Mouse (Mus musculus): ENCODE results near the gene Armc9. TPM values are rescaled to one million over a fixed set of nuclear protein-coding genes. Genes with fewer than 3 reads are reported as not detected.

The Armc9 gene
- polyA plus RNA-seq, 1 experiment from 2014 or later: 40.8 TPM

- no peak overlapping the region for H3K9ac ChIP-seq (ENCODE audit: low read depth, low read length)
- H3K27me3 ChIP-seq (ENCODE audit: control insufficient read depth, insufficient read depth, low read depth, low read length): no peaks in the 10 kb centered on the region
- no peak overlapping the region for H3K27ac ChIP-seq (ENCODE audit: low read length)
- no peak overlapping the region for H3K4me3 ChIP-seq (ENCODE audit: low read depth, low read length)
- no peaks in the 10 kb centered on the region for H3K4me1 ChIP-seq (ENCODE audit: control insufficient read depth, insufficient read depth, low read length)
- H3K36me3 ChIP-seq (ENCODE audit: control insufficient read depth, insufficient read depth, low read length): peaks cover 68% of the 10 kb centered on the region
- no peak overlapping the region for H3K4me2 ChIP-seq (ENCODE audit: low read length)
- ATAC-seq: no peak
- no peaks in the 10 kb centered on the region for H3K9me3 ChIP-seq (replicated peaks; ENCODE audit: control insufficient read depth, low read length, poor library complexity, severe bottlenecking)
These were observed 46.7 kb downstream of the Armc9 start for GRCm38 (mm10) chr1:86201312-86201711.

GRCm38 (mm10) chr1:86202617-86203219, 48.1 kb downstream of the Armc9 start:
- Histone ChIP-seq H3K27ac (ENCODE audit: low read length) (no peak overlapping the region), H3K4me3 (ENCODE audit: low read depth, low read length) (no peak overlapping the region), H3K27me3 (ENCODE audit: control insufficient read depth, insufficient read depth, low read depth, low read length) (no peaks in the 10 kb centered on the region), H3K9ac (ENCODE audit: low read depth, low read length) (no peak overlapping the region), H3K4me1 (ENCODE audit: control insufficient read depth, insufficient read depth, low read length) (no peaks in the 10 kb centered on the region), H3K36me3 (ENCODE audit: control insufficient read depth, insufficient read depth, low read length) (peaks cover 66% of the 10 kb centered on the region), H3K9me3 (replicated peaks; ENCODE audit: control insufficient read depth, low read length, poor library complexity, severe bottlenecking) (no peaks in the 10 kb centered on the region), H3K4me2 (ENCODE audit: low read length) (no peak overlapping the region)
- no peak for ATAC-seq
- WGBS: 90% methylated on average over 9 of the region's 9 CpGs

DNA sequence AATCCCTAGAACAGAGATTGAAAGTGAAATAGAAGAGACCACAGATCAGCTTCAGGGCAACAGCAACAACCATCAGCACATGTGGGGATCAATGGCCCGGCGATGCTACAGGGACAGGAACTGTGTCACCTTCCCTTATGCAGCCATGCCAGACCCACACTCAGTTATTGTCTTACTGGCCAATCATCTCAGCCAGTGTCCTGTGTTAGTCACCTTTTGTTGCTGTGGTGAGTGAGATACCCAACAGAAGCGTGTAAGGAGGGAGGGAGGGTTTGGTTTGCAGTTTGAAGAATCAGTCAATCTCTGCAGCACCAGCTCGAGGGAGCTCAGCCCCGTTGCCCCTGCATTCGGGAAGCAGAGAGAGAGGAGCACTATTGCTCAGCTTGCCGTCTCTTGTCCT, 56.1 kb downstream of the Armc9 start:
- ATAC-seq: no peak
- WGBS: 76% methylated on average over 7 of the region's 7 CpGs

GRCm38 (mm10) chr1:86211498-86211897, 56.9 kb downstream of the Armc9 start:
- H3K9me3 ChIP-seq (replicated peaks; ENCODE audit: control insufficient read depth, low read length, poor library complexity, severe bottlenecking): no peaks in the 10 kb centered on the region
- H3K36me3 ChIP-seq (ENCODE audit: control insufficient read depth, insufficient read depth, low read length): peaks cover 22% of the 10 kb centered on the region
- no peak overlapping the region for H3K4me3 ChIP-seq (ENCODE audit: low read depth, low read length)
- H3K9ac ChIP-seq (ENCODE audit: low read depth, low read length): no peak overlapping the region
- 96% methylated on average over 1 of the region's 1 CpGs for WGBS
- no peaks in the 10 kb centered on the region for H3K4me1 ChIP-seq (ENCODE audit: control insufficient read depth, insufficient read depth, low read length)
- H3K4me2 ChIP-seq (ENCODE audit: low read length): no peak overlapping the region
- no peaks in the 10 kb centered on the region for H3K27me3 ChIP-seq (ENCODE audit: control insufficient read depth, insufficient read depth, low read depth, low read length)
- H3K27ac ChIP-seq (ENCODE audit: low read length): no peak overlapping the region
- ATAC-seq: no peak

More for the DNA sequence above, 56.1 kb downstream of the Armc9 start:
- H3K36me3 ChIP-seq (ENCODE audit: control insufficient read depth, insufficient read depth, low read length): peaks cover 18% of the 10 kb centered on the region
- no peaks in the 10 kb centered on the region for H3K4me1 ChIP-seq (ENCODE audit: control insufficient read depth, insufficient read depth, low read length)
- no peaks in the 10 kb centered on the region for H3K9me3 ChIP-seq (replicated peaks; ENCODE audit: control insufficient read depth, low read length, poor library complexity, severe bottlenecking)
- H3K27ac ChIP-seq (ENCODE audit: low read length): no peak overlapping the region
- H3K4me2 ChIP-seq (ENCODE audit: low read length): no peak overlapping the region
- H3K9ac ChIP-seq (ENCODE audit: low read depth, low read length): no peak overlapping the region
- no peaks in the 10 kb centered on the region for H3K27me3 ChIP-seq (ENCODE audit: control insufficient read depth, insufficient read depth, low read depth, low read length)
- no peak overlapping the region for H3K4me3 ChIP-seq (ENCODE audit: low read depth, low read length)

DNA sequence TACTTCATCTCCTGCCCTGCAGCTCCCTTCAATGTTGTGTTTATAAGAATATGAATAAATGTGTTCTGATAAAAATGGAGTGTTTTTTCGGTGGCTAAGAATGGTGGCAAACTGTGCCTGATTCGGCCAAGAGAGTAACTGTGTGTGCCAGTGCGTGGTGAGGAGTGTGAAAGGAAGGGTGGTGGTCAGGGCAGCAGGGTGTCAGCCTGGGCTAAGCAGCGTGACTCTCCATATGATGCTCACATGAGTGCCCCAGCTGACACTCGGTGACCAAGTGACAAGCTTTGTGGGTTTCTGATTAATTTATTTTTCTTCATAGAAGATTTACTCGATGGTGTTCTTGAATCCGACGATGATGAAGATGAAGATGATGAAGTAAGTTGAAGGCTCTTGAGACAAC, 58.2 kb downstream of the Armc9 start:
- Histone ChIP-seq H3K4me2 (ENCODE audit: low read length) (no peak overlapping the region), H3K27me3 (ENCODE audit: control insufficient read depth, insufficient read depth, low read depth, low read length) (no peaks in the 10 kb centered on the region), H3K4me1 (ENCODE audit: control insufficient read depth, insufficient read depth, low read length) (no peaks in the 10 kb centered on the region), H3K9me3 (replicated peaks; ENCODE audit: control insufficient read depth, low read length, poor library complexity, severe bottlenecking) (no peaks in the 10 kb centered on the region), H3K9ac (ENCODE audit: low read depth, low read length) (no peak overlapping the region), H3K36me3 (ENCODE audit: control insufficient read depth, insufficient read depth, low read length) (peaks cover 20% of the 10 kb centered on the region), H3K4me3 (ENCODE audit: low read depth, low read length) (no peak overlapping the region), H3K27ac (ENCODE audit: low read length) (no peak overlapping the region)
- 96% methylated on average over 8 of the region's 8 CpGs for WGBS
- ATAC-seq: no peak

DNA sequence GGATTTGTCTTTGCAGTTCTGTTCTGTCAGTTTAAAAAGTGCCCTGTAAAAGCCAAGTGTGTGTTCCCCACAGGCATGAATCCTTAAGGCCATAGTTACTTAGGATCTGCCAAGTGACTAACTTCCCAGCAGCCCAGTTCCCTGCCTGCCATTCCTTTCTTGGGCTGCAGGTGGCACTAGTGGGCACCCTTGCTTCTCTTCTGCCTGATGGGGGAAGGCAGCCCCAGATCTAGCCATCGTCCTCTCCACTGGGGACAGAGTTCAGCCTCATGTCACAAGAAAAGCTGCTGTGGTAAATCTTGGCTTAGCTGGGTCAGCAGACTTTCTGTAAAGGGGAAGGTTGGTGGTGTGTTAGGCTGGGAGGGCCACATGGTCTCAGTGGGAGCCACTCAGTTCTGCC, 59.6 kb downstream of the Armc9 start:
- H3K9ac ChIP-seq (ENCODE audit: low read depth, low read length): no peak overlapping the region
- no peaks in the 10 kb centered on the region for H3K9me3 ChIP-seq (replicated peaks; ENCODE audit: control insufficient read depth, low read length, poor library complexity, severe bottlenecking)
- H3K4me1 ChIP-seq (ENCODE audit: control insufficient read depth, insufficient read depth, low read length): no peaks in the 10 kb centered on the region
- WGBS: 4% methylated on average over 1 of the region's 1 CpGs
- no peak overlapping the region for H3K4me3 ChIP-seq (ENCODE audit: low read depth, low read length)
- H3K27me3 ChIP-seq (ENCODE audit: control insufficient read depth, insufficient read depth, low read depth, low read length): no peaks in the 10 kb centered on the region
- no peak overlapping the region for H3K27ac ChIP-seq (ENCODE audit: low read length)
- no peak overlapping the region for H3K4me2 ChIP-seq (ENCODE audit: low read length)
- H3K36me3 ChIP-seq (ENCODE audit: control insufficient read depth, insufficient read depth, low read length): peaks cover 25% of the 10 kb centered on the region
- peak; percentile 67; the same call in 1 of the 2 replicates for ATAC-seq

GRCm38 (mm10) chr1:86215297-86215696, 60.7 kb downstream of the Armc9 start:
- WGBS: 100% methylated on average over 1 of the region's 1 CpGs
- Histone ChIP-seq H3K4me1 (ENCODE audit: control insufficient read depth, insufficient read depth, low read length) (no peaks in the 10 kb centered on the region), H3K36me3 (ENCODE audit: control insufficient read depth, insufficient read depth, low read length) (peaks cover 27% of the 10 kb centered on the region), H3K27me3 (ENCODE audit: control insufficient read depth, insufficient read depth, low read depth, low read length) (no peaks in the 10 kb centered on the region), H3K4me2 (ENCODE audit: low read length) (no peak overlapping the region), H3K27ac (ENCODE audit: low read length) (no peak overlapping the region), H3K9me3 (replicated peaks; ENCODE audit: control insufficient read depth, low read length, poor library complexity, severe bottlenecking) (no peaks in the 10 kb centered on the region; the same call in 1 of the 2 replicates), H3K9ac (ENCODE audit: low read depth, low read length) (no peak overlapping the region), H3K4me3 (ENCODE audit: low read depth, low read length) (no peak overlapping the region)
- ATAC-seq: no peak

DNA sequence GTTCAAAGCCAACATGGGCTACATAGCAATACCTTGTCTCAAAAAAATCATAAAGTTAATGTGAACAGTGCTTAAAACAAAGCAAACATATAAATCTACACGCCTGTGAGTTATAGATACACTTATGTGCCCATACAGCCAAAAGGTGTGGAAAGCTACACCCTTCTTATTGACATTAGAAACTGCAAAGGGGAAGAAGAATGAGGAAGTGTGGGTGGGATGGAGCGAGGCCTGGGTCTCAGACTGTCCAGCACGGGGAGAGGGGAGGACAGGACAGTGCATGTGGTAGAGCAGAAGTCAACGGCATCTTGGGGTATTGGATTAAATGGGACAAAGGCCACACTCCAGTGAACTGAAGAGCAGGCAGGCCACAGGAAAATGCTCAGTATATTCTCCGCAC, 61.8 kb downstream of the Armc9 start:
- 93% methylated on average over 5 of the region's 5 CpGs for WGBS
- H3K9me3 ChIP-seq (replicated peaks; ENCODE audit: control insufficient read depth, low read length, poor library complexity, severe bottlenecking): no peaks in the 10 kb centered on the region; the same call in 1 of the 2 replicates
- no peak overlapping the region for H3K9ac ChIP-seq (ENCODE audit: low read depth, low read length)
- H3K36me3 ChIP-seq (ENCODE audit: control insufficient read depth, insufficient read depth, low read length): peaks cover 27% of the 10 kb centered on the region
- no peak overlapping the region for H3K4me2 ChIP-seq (ENCODE audit: low read length)
- H3K4me3 ChIP-seq (ENCODE audit: low read depth, low read length): no peak overlapping the region
- no peaks in the 10 kb centered on the region for H3K27me3 ChIP-seq (ENCODE audit: control insufficient read depth, insufficient read depth, low read depth, low read length)
- ATAC-seq: no peak
- H3K27ac ChIP-seq (ENCODE audit: low read length): no peak overlapping the region
- no peaks in the 10 kb centered on the region for H3K4me1 ChIP-seq (ENCODE audit: control insufficient read depth, insufficient read depth, low read length)

GRCm38 (mm10) chr1:86217976-86218375, 63.4 kb downstream of the Armc9 start:
- Histone ChIP-seq H3K4me3 (ENCODE audit: low read depth, low read length) (no peak overlapping the region), H3K36me3 (ENCODE audit: control insufficient read depth, insufficient read depth, low read length) (peaks cover 27% of the 10 kb centered on the region)
- 66% methylated on average over 6 of the region's 6 CpGs for WGBS

More at GRCm38 (mm10) chr1:86217976-86218375, 63.4 kb downstream of the Armc9 start:
- Histone ChIP-seq H3K4me1 (ENCODE audit: control insufficient read depth, insufficient read depth, low read length) (no peaks in the 10 kb centered on the region), H3K4me2 (ENCODE audit: low read length) (no peak overlapping the region), H3K27me3 (ENCODE audit: control insufficient read depth, insufficient read depth, low read depth, low read length) (no peaks in the 10 kb centered on the region), H3K9me3 (replicated peaks; ENCODE audit: control insufficient read depth, low read length, poor library complexity, severe bottlenecking) (no peaks in the 10 kb centered on the region; the same call in 1 of the 2 replicates), H3K9ac (ENCODE audit: low read depth, low read length) (no peak overlapping the region), H3K27ac (ENCODE audit: low read length) (no peak overlapping the region)
- ATAC-seq: no peak
